Mouse (Mus musculus) megakaryocyte, adult 5-6 weeks (primary cell): Measurements from ENCODE around the gene Spta1. TPM values are rescaled to one million over a fixed set of nuclear protein-coding genes. Genes with fewer than 3 reads are reported as not detected.

Experiments used
- ATAC-seq: 2 replicates; pipeline ENCODE4 v1.8.0; 2016; ENCODE audit warnings: mild to moderate bottlenecking, inconsistent platforms; ENCODE audit not compliant: poor library complexity, severe bottlenecking
- total RNA-seq, 2 experiments: library from RNA; stranded (forward) in 1 of 2; stranded (reverse) in 1 of 2; fragments of 153-499, 151-499 nt in 1 of 2; fragments of 221-1000, 200-1000 nt in 1 of 2; gene quantifications; 2 replicates each; pipeline versions ENCODE4 v1.2.3 to v1.2.4; 2015 to 2017

Spta1 gene
- total RNA-seq (2015): 1.1 and 1.3 TPM in 2 replicates
- total RNA-seq (2017): 2.7 and 5.9 TPM in 2 replicates

DNA sequence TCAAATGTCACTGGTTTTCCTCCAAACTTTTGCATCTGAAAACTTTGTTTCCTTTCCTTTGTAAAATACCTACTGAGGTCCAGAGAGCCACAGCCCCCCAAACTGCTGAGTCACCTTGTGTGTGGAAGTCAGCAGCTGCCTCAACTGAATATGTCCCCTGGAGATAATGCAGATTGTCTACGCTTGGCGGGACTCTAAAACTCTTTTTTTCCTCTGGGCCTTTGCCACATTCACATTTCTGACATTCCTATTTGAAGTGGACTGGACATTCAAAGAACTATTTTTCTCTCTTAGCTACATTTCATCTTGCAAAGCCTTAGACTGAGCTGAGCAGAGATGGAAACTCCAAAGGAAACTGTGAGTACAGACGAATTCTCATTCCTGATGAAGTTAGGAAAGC is at the start of gene Spta1:
Spta1 (plus strand) TSS at position 172 of the 400 bp plus-strand sequence.
- ATAC-seq: peak; percentile 53; the same call in 1 of the 2 replicates

GRCm38 (mm10) chr1:174131217-174131616 is 41.4 kb upstream of the Spta1 start, which contains the start of gene Olfr424:
TSS of gene Olfr424 (plus strand) at chr1:174131517.
- ATAC-seq: no peak

- no peak for ATAC-seq
These were observed 40.6 kb upstream of the Spta1 start for GRCm38 (mm10) chr1:174131999-174132398.

- ATAC-seq: no peak
These were observed 31.2 kb upstream of the Spta1 start for GRCm38 (mm10) chr1:174141384-174141783.

- ATAC-seq: no peak
These were observed 25.9 kb upstream of the Spta1 start for GRCm38 (mm10) chr1:174146696-174147095.

- ATAC-seq: no peak
These were observed 23.3 kb upstream of the Spta1 start for GRCm38 (mm10) chr1:174149289-174149688.

- ATAC-seq: no peak
These were observed 17.2 kb upstream of the Spta1 start, which contains the start of gene Olfr420 for GRCm38 (mm10) chr1:174155333-174155732. TSS of gene Olfr420 (plus strand) at chr1:174155633.

GRCm38 (mm10) chr1:174157622-174158021 is 15.0 kb upstream of the Spta1 start:
- ATAC-seq: no peak

- ATAC-seq: peak; percentile 58
These were observed 14.1 kb upstream of the Spta1 start for GRCm38 (mm10) chr1:174158512-174158911.

DNA sequence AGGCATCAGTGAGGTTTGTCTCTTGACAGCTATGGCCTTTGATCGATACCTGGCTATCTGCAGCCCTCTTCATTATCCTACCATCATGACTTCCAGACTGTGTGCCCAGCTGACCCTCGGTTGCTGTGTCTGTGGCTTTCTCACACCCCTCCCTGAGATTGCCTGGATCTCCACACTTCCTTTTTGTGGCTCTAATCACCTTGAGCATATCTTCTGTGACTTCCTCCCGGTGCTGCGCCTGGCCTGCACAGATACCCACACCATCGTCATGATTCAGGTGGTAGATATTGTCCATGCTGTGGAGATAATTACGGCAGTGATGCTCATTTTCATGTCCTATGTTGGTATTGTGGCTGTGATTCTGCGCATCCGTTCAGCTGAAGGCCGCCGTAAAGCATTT is 13.5 kb upstream of the Spta1 start:
- ATAC-seq: peak; percentile 80

GRCm38 (mm10) chr1:174169024-174169423 is 3.6 kb upstream of the Spta1 start:
- ATAC-seq: no peak

GRCm38 (mm10) chr1:174170706-174171501 is 1.7 kb upstream of the Spta1 start:
- ATAC-seq: no peak

DNA sequence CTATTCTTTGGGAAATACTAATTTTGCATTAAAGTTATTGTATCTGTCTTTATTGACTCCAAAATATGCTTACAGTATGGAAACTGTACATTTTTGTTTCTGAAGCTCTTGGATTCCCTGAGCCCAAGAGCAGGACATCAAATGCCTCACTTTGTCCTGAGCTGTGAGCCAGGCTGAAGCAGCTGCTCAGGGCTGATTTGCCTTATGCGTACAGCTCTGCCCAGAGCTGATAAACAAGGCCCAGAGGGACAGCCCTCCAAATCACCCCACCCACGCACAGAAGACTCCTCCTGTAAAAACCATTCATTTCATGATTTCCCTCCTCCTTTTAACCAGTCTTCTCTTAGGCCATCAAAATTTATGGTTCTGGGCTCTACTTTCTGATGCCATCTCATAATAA is 1.0 kb upstream of the Spta1 start:
- peak; percentile 76 for ATAC-seq

DNA sequence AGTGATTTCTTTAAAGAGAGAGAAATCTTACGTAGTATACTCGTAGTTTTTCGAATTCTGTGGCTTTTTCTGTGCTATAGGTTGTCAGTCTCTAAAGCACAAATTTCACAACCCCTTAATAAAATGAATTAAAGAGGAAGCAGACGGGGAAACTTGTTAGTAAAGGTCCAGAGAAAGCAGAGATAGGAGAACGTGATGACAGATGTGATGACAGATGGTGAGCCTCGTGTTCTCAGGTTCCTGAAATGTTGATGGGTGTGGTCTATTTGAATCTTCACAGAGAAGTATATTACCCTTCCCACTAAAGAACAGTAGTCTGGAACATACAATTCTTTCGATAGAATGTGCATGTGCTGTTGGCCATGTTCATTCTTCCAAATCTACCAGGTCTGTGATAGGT is 32.1 kb downstream of the Spta1 start:
- ATAC-seq: peak; percentile 66

DNA sequence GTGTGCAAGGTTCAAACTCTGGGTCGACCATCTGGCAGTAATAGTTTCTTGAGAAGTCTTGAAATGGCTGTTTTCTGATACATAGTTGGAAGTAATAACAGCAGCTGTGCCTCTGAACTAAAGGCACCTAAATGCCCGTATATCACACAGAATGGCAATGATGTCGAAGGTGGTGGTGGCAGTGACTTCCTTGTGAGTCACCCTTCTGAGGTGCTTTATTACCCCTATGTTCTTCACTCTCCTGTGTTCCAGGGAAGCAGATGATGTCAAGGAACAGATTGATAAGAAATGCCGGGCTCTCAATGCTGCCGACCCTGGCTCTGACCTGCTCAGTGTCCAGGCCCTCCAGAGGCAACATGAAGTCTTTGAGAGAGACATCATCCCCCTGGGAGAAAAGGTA is 39.7 kb downstream of the Spta1 start:
- ATAC-seq: no peak

DNA sequence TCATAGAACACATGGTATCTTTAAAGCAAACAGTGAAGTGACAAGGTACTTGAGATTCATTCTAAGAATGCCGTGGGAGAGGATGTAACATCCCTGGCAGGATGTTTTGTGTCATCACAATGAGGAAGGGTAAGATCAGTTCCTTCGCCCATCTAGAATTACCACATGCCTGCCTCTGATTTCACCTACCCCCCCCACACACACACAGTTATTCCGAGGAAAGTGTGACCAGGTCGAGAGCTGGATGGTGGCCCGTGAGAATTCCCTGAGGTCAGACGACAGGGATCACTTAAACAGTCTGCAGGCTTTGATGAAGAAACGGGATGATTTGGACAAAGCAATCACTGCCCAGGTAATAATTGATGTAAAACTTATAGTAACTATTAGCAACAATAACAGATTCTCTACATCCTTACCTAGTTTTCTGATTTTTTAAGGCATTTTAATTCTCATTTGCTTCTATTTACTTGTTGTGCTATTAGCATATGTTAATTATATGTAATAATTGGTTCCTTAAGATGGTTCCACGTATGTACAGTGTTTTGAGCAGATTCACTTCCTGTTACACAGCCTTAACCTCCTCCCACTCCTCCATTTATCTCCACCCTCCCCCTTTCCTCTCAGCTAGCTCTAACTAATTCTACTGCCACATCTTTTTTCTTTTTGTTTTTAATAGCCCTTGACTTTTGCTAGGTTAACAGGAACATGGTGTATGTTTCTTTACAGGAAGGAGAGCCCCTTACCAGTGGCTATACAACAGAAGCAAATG is 42.9 kb downstream of the Spta1 start:
- peak; percentile 43 for ATAC-seq

GRCm38 (mm10) chr1:174216528-174217204 is 44.1 kb downstream of the Spta1 start:
- no peak for ATAC-seq

DNA sequence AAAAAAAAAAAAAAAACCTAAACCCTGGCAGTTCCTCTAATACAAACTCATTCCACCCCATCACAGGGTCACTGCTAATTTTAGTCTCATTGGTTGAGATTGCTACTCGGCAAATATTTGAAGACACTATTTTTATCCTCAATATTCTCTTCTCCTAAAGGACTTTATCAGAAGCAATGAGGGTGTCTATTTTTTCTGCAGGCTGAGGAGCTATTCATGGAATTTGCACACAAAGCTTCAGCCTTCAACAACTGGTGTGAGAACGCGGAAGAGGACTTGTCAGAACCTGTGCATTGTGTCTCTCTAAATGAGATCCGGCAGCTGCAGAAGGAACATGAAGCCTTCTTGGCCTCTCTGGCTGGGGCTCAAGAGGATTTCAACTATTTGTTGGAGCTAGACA is 67.3 kb downstream of the Spta1 start:
- ATAC-seq: no peak

DNA sequence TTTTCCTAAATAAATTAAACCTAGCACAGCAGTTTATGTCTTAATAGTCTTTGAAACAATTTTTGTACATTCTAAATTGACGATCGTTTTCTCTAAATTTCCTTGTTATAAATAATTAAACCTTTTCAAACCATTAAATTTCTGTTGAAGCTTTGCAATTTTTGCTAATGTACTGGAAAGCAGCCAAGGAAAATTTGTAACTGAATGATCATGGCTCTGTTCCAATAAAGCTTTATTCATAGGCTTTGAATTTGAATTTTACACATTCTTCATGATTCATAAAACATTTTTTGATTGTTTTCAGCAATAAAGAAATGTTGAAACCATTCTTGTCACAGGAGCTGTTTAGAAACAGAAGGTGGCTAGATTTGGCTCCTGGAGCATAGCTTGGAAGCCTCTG is 72.0 kb downstream of the Spta1 start:
- no peak for ATAC-seq

GRCm38 (mm10) chr1:174246080-174246479 is 73.5 kb downstream of the Spta1 start:
- ATAC-seq: no peak

- ATAC-seq: no peak
These were observed 74.6 kb downstream of the Spta1 start for GRCm38 (mm10) chr1:174247170-174247569.
